Mouse (Mus musculus) liver (tissue): ENCODE results near the gene Stk19.
A peak's percentile ranks its signal among the peaks of the same experiment; 100 is the strongest.
"Not testable (repeated sequence)": the region's sequence is repeated elsewhere in the genome, so short reads cannot be mapped to it uniquely, and the experiment has no call there.

Experiments used
- DNase-seq: peaks from one replicate; pipeline ENCODE4 v3.0.0-alpha.2; 2020; ENCODE audit warnings: mixed read lengths

The Stk19 gene

GRCm38 (mm10) chr17:34840736-34841307 is 4.1 kb upstream of the Stk19 start:
- DNase-seq = peak; percentile 40

DNA sequence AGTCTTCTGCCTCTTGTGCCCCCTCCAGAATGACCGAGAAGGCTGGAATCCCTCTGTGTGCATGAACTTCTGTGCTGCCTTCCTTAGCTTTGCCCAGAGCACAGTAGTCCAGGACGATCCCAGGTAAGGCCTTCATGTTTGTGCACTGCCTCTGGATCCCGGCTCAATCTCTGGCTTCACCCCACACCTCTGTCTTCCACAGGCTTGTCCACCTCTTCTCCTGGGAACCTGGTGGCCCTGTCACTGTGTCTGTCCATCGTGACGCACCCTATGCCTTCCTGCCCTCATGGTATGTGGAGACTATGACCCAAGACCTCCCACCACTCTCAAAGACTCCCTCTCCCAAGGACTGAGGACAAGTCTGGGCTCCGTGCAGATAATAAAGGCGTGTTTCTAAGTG is 2.0 kb upstream of the Stk19 start:
- DNase-seq = no peak

DNA sequence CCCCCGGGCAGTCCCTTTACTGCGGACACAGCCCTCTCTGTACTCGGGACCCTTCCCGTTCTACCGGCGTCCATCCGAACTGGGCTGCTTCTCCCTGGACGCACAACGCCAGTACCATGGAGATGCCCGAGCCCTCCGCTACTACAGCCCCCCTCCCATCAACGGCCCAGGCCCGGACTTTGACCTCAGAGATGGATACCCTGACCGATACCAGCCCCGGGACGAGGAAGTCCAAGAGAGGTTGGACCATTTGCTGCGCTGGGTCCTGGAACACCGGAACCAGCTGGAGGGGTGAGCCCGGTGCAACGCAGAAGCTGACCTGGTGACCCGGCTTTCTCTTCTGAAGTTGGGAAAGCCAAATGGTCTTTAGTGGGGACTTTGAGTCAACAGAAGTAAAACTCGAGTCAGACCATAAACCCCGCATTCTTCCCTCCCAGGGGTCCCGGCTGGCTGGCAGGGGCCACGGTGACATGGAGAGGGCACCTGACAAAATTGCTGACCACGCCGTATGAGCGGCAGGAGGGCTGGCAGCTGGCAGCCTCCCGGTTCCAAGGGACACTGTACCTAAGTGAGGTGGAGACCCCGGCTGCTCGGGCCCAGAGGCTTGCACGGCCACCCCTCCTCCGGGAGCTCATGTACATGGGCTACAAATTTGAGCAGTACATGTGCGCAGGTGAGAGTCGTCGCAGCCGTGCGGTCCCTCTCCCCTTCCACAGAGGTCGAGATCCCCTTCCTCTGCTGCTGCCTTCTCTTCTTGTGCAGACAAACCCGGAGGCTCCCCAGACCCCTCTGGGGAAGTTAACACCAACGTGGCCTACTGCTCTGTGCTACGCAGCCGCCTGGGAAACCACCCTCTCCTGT is 949 bp upstream of the Stk19 start:
- DNase-seq = no peak

GRCm38 (mm10) chr17:34836155-34836855 is 440 bp downstream of the Stk19 start:
- peak; percentile 84 for DNase-seq

GRCm38 (mm10) chr17:34830776-34831175 is 6.0 kb downstream of the Stk19 start:
- DNase-seq = not testable (repeated sequence)

- no peak for DNase-seq
Measured at GRCm38 (mm10) chr17:34814818-34815370, 21.9 kb downstream of the Stk19 start.

DNA sequence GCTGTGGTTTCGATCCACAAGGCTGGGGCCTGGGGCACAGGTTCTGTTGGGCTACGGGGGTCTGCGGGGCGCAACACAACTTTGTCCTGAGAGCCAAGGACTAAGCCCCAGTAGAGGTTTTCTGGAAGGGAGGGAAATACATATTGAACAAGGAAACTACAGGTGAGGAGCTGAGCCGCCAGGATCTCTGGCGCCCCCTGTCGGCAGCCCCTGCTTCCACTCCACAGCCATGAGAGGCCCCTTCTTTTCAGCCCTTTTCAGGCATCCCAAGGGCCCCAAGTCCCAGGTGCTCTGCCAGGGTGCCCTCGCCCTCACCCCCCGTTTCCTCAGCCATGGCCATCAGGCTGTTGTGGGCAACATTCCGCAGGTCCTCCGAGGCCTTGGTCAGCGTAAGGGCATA is 23.0 kb downstream of the Stk19 start:
- DNase-seq = peak; percentile 52

DNA sequence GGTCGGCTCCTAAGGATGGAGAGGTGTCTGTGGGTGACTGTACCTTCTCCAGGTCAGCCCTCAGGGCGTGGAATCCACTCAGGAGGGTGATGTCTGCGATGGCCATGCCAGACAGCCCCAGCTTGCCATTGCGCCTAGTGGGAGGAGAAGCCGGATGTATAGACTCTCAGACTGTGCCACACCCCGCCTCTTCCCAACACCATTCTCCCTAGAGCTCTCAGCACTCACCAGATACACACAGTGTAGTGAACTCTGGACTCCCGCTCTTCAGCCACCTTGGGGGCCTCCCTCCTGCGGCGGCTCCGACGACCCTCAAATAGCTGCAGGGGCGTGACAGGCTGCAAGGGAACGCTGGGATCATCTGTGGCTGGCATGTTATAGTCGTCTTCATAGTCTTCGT is 25.5 kb downstream of the Stk19 start:
- no peak for DNase-seq

DNA sequence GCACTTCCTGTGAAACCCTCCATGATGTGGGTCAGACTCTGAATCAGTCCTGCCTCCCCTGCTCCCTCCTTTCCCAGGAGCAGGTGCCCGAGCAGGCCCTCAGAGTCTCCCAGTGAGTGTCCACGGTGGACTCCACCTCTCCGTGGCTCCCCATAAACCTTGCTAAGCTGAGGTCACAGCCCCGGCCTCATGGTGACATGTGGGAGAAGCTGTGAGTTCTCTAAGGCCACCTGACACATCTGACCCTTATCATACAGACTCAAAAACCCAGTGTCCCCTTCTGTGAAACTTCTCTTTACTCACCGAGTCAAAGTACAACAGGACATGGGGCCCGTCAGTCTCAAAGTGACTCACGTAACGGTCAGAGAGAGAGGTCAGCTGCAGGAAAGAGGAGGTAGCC is 25.9 kb downstream of the Stk19 start:
- DNase-seq = not testable (repeated sequence)

- DNase-seq = not testable (repeated sequence)
Measured at GRCm38 (mm10) chr17:34810411-34810810, 26.3 kb downstream of the Stk19 start.

DNA sequence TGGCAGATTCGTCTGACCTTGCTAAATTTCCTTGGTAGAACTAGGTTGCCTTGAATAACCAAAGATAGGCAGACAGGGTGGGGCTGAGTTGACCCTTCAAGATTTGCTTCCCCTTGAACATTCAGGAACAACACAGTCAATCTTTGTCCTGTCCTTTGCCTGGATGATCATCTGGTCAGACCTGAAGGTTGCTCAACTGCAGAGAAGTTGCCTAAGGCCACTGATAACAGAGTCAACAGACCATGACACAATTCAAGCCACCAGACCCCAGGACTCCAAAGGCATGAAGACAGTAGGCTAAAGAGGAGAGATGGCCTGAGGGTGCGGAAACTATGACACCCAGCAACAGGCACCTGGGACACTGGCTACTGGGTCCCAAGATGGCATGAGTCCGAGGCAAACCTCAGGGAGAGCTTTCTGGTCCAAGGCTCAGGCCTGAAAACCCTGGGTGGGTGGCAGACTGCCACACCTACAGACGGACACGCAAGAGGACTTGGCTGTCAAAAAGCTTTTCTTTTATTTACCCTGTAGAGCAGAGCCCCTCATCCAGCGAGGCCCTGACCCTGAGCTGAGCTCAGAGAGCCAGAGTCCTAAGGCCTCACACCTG is 28.0 kb downstream of the Stk19 start:
- DNase-seq = no peak

- no peak for DNase-seq
Measured at GRCm38 (mm10) chr17:34807176-34807575, 29.6 kb downstream of the Stk19 start.

DNA sequence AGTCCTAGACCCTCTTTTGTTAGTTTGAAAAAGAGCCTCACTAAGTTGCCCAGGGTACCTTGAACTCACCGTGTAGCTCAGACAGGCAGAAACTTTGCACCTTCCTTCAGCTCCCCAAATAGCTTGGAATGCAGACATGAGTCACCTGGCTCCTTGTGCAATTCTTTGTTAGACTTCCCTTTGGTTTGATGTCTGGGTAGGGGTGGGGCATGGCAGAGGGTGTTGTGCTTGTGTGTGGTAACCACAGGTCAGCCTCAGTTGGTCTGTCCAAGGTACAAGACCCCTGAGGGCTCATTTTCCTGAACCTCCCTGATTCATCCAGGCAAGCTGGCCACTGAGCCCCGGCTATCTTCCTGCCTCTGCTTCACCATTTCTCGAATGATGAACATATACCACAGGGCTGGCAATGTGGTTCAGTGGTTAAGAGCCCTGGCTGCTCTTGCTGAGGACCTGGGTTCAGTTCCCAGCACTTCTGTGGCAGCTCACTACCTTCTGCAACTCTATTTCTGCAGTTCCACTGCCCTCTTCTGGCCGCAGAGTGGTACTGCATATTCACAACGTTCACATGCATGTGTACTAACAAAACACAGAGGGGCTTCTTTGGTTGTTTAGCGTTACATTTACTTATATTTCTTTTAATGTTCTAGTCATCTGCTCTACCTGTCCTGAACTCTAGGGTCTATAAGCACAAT is 31.7 kb downstream of the Stk19 start:
- peak; percentile 28 for DNase-seq

DNA sequence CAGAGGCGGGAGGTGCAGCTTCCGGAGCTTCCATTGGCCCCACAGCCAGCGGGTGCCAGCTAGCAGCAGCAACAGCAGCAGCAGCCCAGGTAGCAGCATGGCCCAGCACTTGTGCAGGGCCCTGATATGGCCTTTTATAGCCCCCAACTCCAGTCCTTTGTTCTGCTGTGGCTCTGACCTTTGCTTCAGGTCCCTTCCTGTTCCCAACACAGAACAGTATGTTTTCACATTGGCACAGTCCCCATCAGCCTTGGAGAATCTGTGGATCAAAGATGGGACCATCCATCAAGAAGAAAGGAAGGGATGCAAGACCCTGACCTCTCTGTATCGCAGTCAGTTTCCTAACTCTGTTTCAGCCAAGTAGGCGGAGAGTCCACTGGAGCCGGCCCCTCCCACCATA is 32.4 kb downstream of the Stk19 start, which contains the start of gene Cyp21a1:
Gene Cyp21a1 (minus strand): TSS at position 261 of the 400 bp plus-strand sequence.
- not testable (repeated sequence) for DNase-seq

GRCm38 (mm10) chr17:34803367-34803766 is 33.4 kb downstream of the Stk19 start:
- DNase-seq = not testable (repeated sequence)

GRCm38 (mm10) chr17:34802756-34803155 is 34.0 kb downstream of the Stk19 start:
- not testable (repeated sequence) for DNase-seq

DNA sequence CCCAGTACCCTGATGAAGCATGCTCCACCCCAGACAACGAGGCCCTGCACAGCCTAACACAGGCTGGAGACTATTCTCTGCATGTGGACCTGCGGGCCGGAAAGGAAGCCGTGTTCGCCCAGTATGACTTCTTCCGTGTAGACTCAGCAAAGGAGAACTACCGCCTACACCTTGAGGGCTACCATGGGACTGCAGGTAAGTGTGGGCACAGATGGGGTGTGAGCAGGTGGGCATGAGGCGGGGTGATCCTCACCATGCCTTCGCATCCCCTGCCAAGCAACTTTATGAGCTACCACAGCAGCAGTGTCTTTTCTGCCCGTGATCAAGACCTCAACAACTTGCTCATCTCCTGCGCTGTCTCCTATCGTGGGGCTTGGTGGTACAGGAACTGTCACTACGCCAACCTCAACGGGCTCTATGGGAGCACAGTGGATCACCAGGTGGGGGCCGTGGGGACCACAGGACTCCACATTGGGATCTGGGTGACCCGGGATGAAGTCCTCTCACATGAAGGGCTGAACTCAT is 35.9 kb downstream of the Stk19 start:
- DNase-seq = not testable (repeated sequence)

GRCm38 (mm10) chr17:34799531-34799925 is 37.2 kb downstream of the Stk19 start:
- no peak for DNase-seq

DNA sequence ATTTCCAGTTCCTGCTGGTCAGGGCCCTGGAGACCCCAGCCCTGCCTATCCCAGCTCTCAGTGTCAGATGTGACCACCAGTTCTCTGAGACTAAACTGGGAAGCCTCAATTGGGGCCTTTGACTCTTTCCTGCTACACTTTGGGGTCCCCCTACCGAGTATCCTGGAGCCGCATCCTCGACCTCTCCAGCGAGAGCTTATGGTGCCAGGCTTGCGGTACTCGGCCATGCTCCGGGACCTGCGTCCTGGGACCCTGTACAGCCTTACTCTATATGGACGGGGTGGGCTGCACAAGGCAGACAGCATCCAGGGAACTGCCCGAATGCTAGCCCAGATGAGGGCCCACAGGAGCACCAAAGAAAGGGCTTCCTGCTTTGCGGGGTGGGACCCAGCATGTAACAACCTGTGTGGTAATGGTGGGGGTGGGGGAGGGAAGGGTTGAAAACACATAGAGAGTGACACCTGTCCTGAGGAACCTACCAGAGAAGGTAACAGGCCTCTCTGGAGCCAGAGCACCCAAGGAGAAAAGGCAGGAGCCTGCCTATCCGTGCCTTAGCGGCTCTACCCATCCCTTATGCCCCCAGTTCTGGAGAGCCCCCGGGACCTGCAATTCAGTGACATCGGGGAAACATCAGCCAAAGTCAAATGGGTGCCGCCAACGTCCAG is 37.7 kb downstream of the Stk19 start:
- no peak for DNase-seq

DNA sequence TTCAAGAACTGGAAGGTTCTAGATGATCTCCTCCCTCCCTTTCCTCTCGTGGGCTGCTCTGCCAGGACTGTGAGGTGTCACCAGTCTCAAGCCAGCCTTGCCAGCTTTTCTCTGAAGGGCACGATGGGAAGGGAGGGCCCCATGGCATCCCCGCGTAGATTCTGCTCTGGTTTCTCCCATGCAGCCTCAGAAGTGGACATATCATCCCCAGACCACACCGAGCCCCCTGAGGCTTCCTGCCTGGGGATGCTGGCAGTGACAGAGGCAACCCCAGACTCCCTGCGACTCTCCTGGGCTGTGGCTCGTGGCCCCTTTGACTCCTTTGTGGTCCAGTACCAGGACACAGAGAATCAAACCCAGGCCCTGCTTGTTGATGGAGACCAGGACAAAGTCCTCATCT is 38.7 kb downstream of the Stk19 start:
- not testable (repeated sequence) for DNase-seq
